Mouse (Mus musculus) effector memory CD4-positive, alpha-beta T cell, adult 7 months (primary cell): ENCODE data around the gene Gmpr2. TPM values are rescaled to one million over a fixed set of nuclear protein-coding genes. Genes with fewer than 3 reads are reported as not detected.

Experiments used
- polyA plus RNA-seq: library from polyadenylated mRNA; unstranded; fragments of 100-300 nt; shearing (Covaris generic); gene quantifications from one replicate; pipeline ENCODE4 v1.2.1, GENCODE M21; 2017

Gmpr2 gene
- polyA plus RNA-seq = 33.1 TPM

GRCm38 (mm10) chr14:55671833-55672740 lies at the start of gene Gmpr2, which contains the start of gene Nedd8:
Gene Gmpr2 (plus strand): TSS chr14:55671941.
Gene Nedd8 (minus strand): TSS chr14:55672124.

GRCm38 (mm10) chr14:55635523-55636007 lies 36.2 kb upstream of the Gmpr2 start, which contains the start of gene Ipo4:
Gene Ipo4 (minus strand): TSS chr14:55635957.

GRCm38 (mm10) chr14:55637795-55638194 lies 33.9 kb upstream of the Gmpr2 start, which contains the start of gene Gm49378:
Gene Gm49378 (minus strand): TSS chr14:55637895.

DNA sequence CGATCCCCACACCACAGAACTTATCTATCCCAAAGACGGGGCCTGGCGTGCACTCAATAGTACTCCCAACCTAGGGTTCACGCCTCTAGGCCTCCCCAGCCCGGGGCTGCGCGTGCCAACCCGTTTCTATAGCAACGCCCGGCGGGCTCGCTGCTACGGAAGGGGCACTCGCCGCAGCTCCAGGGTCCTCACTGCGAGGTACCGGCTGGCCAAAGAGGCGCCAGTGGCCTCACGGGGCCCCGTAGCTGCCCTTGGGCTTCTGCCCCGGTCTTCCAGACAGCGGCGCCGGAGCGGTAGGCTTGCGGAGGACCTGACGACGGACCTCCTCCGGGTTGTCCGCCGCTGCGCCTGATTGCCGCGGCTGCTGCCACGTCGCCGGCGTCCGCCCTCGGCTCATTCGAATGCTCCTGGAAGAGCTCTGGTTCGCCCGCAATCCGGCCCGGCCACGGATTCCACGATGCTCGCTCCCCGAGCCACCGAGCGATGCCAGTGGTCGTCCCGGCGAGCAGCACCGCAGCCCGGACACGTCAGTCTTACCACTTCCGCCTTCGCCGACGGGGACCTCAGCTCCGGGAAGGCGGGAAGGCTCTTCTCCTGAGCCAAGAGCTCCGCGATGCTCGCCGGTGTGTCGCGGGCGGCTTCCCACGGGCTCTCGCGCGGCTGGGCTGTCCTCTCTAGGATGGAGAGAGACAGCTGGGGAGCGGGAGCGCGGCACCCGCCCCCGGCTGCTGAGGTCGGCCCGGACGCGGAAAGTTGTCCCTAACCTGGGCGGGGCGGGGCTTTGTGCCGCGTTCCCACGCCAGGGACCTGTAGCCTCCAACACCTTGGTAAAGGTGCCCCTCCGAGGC lies 28.5 kb upstream of the Gmpr2 start, which contains the start of gene Tm9sf1:
Gene Tm9sf1, minus strand, starts transcription at position 747 of the 848 bp plus-strand sequence.

DNA sequence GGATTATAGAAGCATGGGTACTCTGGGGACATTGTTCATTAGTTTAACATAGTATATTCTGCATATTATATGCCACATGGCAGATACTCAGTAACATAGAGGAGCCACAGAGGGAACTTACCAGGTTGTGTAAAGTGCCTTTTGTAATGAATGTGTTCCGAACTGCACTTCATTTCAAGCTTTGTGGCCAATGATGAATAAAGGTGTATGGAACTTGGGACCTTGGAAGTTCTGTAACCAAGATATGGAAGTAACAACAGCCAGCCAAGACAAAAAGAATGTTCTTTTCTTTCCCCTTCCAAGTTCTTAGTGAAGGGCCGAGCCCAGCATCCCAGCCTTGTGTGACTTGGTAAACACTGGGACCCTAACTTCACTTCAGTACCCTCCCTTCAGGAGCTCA lies 21.9 kb upstream of the Gmpr2 start, which contains the start of gene Tssk4:
Gene Tssk4, plus strand, starts transcription at position 301 of the 400 bp plus-strand sequence.

GRCm38 (mm10) chr14:55659960-55660573 lies 11.7 kb upstream of the Gmpr2 start, which contains the start of gene Mdp1:
Gene Mdp1 (minus strand): TSS chr14:55660508.

GRCm38 (mm10) chr14:55681160-55682117 lies 9.7 kb downstream of the Gmpr2 start, which contains the start of gene Tinf2:
Gene Tinf2 (minus strand): TSS chr14:55681820.

GRCm38 (mm10) chr14:55713729-55714122 lies 42.0 kb downstream of the Gmpr2 start, which contains the start of gene Tgm1:
Gene Tgm1 (minus strand): TSS chr14:55713926.

GRCm38 (mm10) chr14:55721700-55722437 lies 50.1 kb downstream of the Gmpr2 start, which contains the start of gene Rabggta:
Gene Rabggta (minus strand): TSS chr14:55722263.

Other genes with a start within 250 kb of the Gmpr2 start
- gene Dhrs4, start 193.2 kb upstream of the Gmpr2 start, polyA plus RNA-seq = 28.5 TPM
- not detected for gene Carmil3, start 181.3 kb upstream of the Gmpr2 start, polyA plus RNA-seq
- 0.40 TPM for gene Cpne6, start 161.5 kb upstream of the Gmpr2 start, polyA plus RNA-seq
- gene Nrl, start 147.0 kb upstream of the Gmpr2 start, polyA plus RNA-seq = 0.23 TPM
- gene Pck2, start 131.7 kb upstream of the Gmpr2 start, polyA plus RNA-seq = 7.2 TPM
- 110 TPM for gene Dcaf11, start 111.9 kb upstream of the Gmpr2 start, polyA plus RNA-seq
- 4.5 TPM for gene A730061H03Rik, start 111.5 kb upstream of the Gmpr2 start, polyA plus RNA-seq
- gene Fitm1, start 96.3 kb upstream of the Gmpr2 start, polyA plus RNA-seq = not detected
- 748 TPM for gene Psme1, start 93.8 kb upstream of the Gmpr2 start, polyA plus RNA-seq
- 15.3 TPM for gene Emc9, start 86.6 kb upstream of the Gmpr2 start, polyA plus RNA-seq
- gene Psme2, start 80.8 kb upstream of the Gmpr2 start, polyA plus RNA-seq = 573 TPM
- 49.5 TPM for gene Rnf31, start 80.2 kb upstream of the Gmpr2 start, polyA plus RNA-seq
- gene Irf9, start 68.4 kb upstream of the Gmpr2 start, polyA plus RNA-seq = 49.4 TPM
- 0.50 TPM for gene Rec8, start 53.9 kb upstream of the Gmpr2 start, polyA plus RNA-seq
- gene Ipo4, start 36.0 kb upstream of the Gmpr2 start, polyA plus RNA-seq = 49.8 TPM
- 2.1 TPM for gene Gm49378, start 34.0 kb upstream of the Gmpr2 start, polyA plus RNA-seq
- gene Tm9sf1, start 28.1 kb upstream of the Gmpr2 start, polyA plus RNA-seq = 74.7 TPM
- 0.51 TPM for gene Tssk4, start 21.8 kb upstream of the Gmpr2 start, polyA plus RNA-seq
- 44.7 TPM for gene Mdp1, start 11.4 kb upstream of the Gmpr2 start, polyA plus RNA-seq
- gene Nedd8, start 183 bp downstream of the Gmpr2 start, polyA plus RNA-seq = 239 TPM
- 189 TPM for gene Tinf2, start 9.9 kb downstream of the Gmpr2 start, polyA plus RNA-seq
- not detected for gene Tgm1, start 42.0 kb downstream of the Gmpr2 start, polyA plus RNA-seq
- 85.5 TPM for gene Rabggta, start 50.3 kb downstream of the Gmpr2 start, polyA plus RNA-seq
- gene Dhrs1, start 73.7 kb downstream of the Gmpr2 start, polyA plus RNA-seq = 23.0 TPM
- 49.5 TPM for gene Nop9, start 73.8 kb downstream of the Gmpr2 start, polyA plus RNA-seq
- not detected for gene Cideb, start 86.5 kb downstream of the Gmpr2 start, polyA plus RNA-seq
- 0.21 TPM for gene Ltb4r2, start 89.5 kb downstream of the Gmpr2 start, polyA plus RNA-seq
- gene Ltb4r1, start 94.0 kb downstream of the Gmpr2 start, polyA plus RNA-seq = not detected
- not detected for gene Adcy4, start 112.2 kb downstream of the Gmpr2 start, polyA plus RNA-seq
- 74.2 TPM for gene Ripk3, start 116.9 kb downstream of the Gmpr2 start, polyA plus RNA-seq
- gene Nfatc4, start 151.2 kb downstream of the Gmpr2 start, polyA plus RNA-seq = 0.37 TPM
- gene Nynrin, start 182.1 kb downstream of the Gmpr2 start, polyA plus RNA-seq = 0.21 TPM
- 0.18 TPM for gene Cbln3, start 212.5 kb downstream of the Gmpr2 start, polyA plus RNA-seq
- gene Khnyn, start 213.0 kb downstream of the Gmpr2 start, polyA plus RNA-seq = 104 TPM
- 35.6 TPM for gene Sdr39u1, start 228.4 kb downstream of the Gmpr2 start, polyA plus RNA-seq